In the genomic region with DNA sequence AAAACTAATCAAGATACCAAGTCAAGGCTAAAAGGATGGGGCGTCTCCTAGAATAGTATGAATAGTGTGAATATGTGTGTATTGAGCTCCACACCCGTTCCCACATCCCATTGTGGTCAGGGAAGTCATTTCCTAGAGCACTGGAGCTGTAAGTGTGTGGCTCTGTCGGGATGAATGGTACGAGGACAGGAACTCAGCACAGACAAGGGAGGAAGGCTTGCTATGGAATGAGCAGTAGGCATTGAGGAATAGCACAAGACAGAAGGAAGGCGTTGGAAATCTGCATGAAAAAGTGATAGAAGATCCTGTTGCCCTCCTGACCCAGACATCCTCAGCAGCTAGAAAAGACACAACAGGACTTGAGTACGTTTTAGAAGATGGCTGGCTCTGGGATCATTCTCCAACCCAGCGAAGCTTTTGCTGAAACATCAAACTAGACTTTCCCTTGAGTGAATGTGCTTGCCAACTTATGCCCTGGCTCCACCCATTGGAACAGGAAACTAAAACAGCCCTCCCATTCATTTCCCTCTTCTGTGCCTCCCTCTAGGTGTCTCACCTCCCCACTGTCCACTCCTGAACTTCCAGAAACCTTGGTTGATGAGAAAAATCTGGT, we compare ENCODE assay signal across 13 mouse cellular contexts. TPM values are rescaled to one million over a fixed set of nuclear protein-coding genes. Genes with fewer than 3 reads are reported as not detected.
DNase-seq lines count a peak whose midpoint lies in the region; ATAC-seq and TF ChIP-seq lines count a peak whose summit lies in the region.
"Had no signal": no experiment of that assay in that cellular context is flagged by ENCODE, and none has a peak within 500 bp of the region (broad histone marks: within the 10 kb centered on the region; RNA-seq: fewer than 3 reads in every experiment).

No protein-coding gene starts in this region.

- ATAC-seq in liver, embryonic 15.5 days (ENCODE audit: insufficient read depth), result no peak
- ATAC-seq in forebrain, embryonic 11.5 days (replicated peaks; ENCODE audit: low FRiP score), result no peak
- ATAC-seq: CD4-positive, CD25-positive, alpha-beta regulatory T cell, adult 4 months; forebrain, embryonic 15.5 days had no signal

- intact Hi-C loops in heart, postnatal 25 days (cut with DNase I), result loop anchor here (10.0 kb wide), 1 partner anchor 347 kb away; a partner anchor contains a TSS

- no peak overlapping the region for H3K4me3 ChIP-seq in liver, adult 2 months (ENCODE audit: insufficient read depth, low read depth, low read length)
- H3K4me3 ChIP-seq in E14TG2a.4 (replicated peaks; ENCODE audit: low read length), result 0 out of 2 replicates have a peak overlapping the region, but pooled peaks have one; percentile 17
- H3K4me3 ChIP-seq in liver, embryonic 15.5 days (replicated peaks), result no peak overlapping the region
- H3K4me3 ChIP-seq in forebrain, embryonic 11.5 days (ENCODE audit: low read depth, low read length), result no peak overlapping the region
- H3K4me3 ChIP-seq: forebrain, embryonic 15.5 days; limb, embryonic 13.5 days; neural tube, embryonic 13.5 days had no signal

- peaks cover 33% of the 10 kb centered on the region for H3K4me1 ChIP-seq in liver, adult 2 months (ENCODE audit: control insufficient read depth, insufficient read depth, low read length)
- H3K4me1 ChIP-seq in E14TG2a.4 (replicated peaks; ENCODE audit: low read depth, low read length), result peaks cover 66% of the 10 kb centered on the region
- H3K4me1 ChIP-seq in liver, embryonic 15.5 days (replicated peaks), result peaks cover 67% of the 10 kb centered on the region
- peaks cover 9% of the 10 kb centered on the region for H3K4me1 ChIP-seq in forebrain, embryonic 11.5 days (replicated peaks; ENCODE audit: control insufficient read depth, insufficient read depth, low read length)

- H3K4me2 ChIP-seq in liver, embryonic 15.5 days, result no peak overlapping the region; the same call in 1 of the 2 replicates
- no peak overlapping the region for H3K4me2 ChIP-seq in forebrain, embryonic 11.5 days (ENCODE audit: low read depth, low read length, severe bottlenecking)
- H3K4me2 ChIP-seq: forebrain, embryonic 15.5 days; heart, embryonic 11.5 days; neural tube, embryonic 13.5 days had no signal

- no peaks in the 10 kb centered on the region for H3K27me3 ChIP-seq in liver, adult 2 months (ENCODE audit: control insufficient read depth, insufficient read depth, low read length)
- H3K27me3 ChIP-seq in E14TG2a.4 (ENCODE audit: insufficient read depth, low read length), result no peaks in the 10 kb centered on the region
- no peaks in the 10 kb centered on the region for H3K27me3 ChIP-seq in liver, embryonic 15.5 days
- no peaks in the 10 kb centered on the region for H3K27me3 ChIP-seq in forebrain, embryonic 11.5 days (ENCODE audit: control insufficient read depth, insufficient read depth, low read length)
- H3K27me3 ChIP-seq: forebrain, embryonic 15.5 days; neural tube, embryonic 13.5 days had no signal

- WGBS in liver, adult 2 months, result 62% methylated on average over 7 of the region's 7 CpGs
- WGBS in liver, embryonic 15.5 days (ENCODE audit: insufficient replicate concordance), result 54% methylated on average over 7 of the region's 7 CpGs
- WGBS in forebrain, embryonic 11.5 days, result 78% methylated on average over 7 of the region's 7 CpGs

- TF ChIP-seq CTCF in liver, adult 2 months (IDR thresholded peaks at IDR 0.05; ENCODE audit: low read depth, low read length), result no peak
- TF ChIP-seq CTCF in E14TG2a.4 (conservative IDR thresholded peaks at IDR 0.05; ENCODE audit: low read length), result no peak

- peaks cover 2% of the 10 kb centered on the region; the same call in 1 of the 2 replicates for H3K79me2 ChIP-seq in liver, adult 2 months (ENCODE audit: control insufficient read depth, insufficient read depth, low read length)

- H3K36me3 ChIP-seq in liver, adult 2 months (ENCODE audit: control insufficient read depth, insufficient read depth, low read length), result no peaks in the 10 kb centered on the region
- H3K36me3 ChIP-seq in E14TG2a.4 (ENCODE audit: insufficient read depth, low read length), result peaks cover 45% of the 10 kb centered on the region
- H3K36me3 ChIP-seq in liver, embryonic 15.5 days (replicated peaks), result no peaks in the 10 kb centered on the region
- H3K36me3 ChIP-seq in forebrain, embryonic 11.5 days (ENCODE audit: control insufficient read depth, insufficient read depth, low read length), result no peaks in the 10 kb centered on the region
- H3K36me3 ChIP-seq: forebrain, embryonic 15.5 days; neural tube, embryonic 13.5 days had no signal

- TF ChIP-seq POLR2A in liver, adult 2 months (IDR thresholded peaks at IDR 0.05; ENCODE audit: extremely low read depth, insufficient read depth, low read length), result no peak

- peak overlapping the region; percentile 53 for H3K27ac ChIP-seq in liver, adult 2 months (replicated peaks; ENCODE audit: insufficient read depth, low read depth, low read length)
- peak overlapping the region; percentile 9 for H3K27ac ChIP-seq in liver, embryonic 15.5 days (replicated peaks)
- no peak overlapping the region for H3K27ac ChIP-seq in forebrain, embryonic 11.5 days (ENCODE audit: low read depth, low read length)
- H3K27ac ChIP-seq: forebrain, embryonic 15.5 days; limb, embryonic 13.5 days; neural tube, embryonic 13.5 days had no signal

- peak; percentile 91 for DNase-seq in heart, adult 11 months
- no peak for DNase-seq in heart, postnatal 25 days (ENCODE audit: low spot score)
- DNase-seq in liver, adult 2 months (ENCODE audit: extremely low read depth, low read depth, low spot score), result no peak
- no peak for DNase-seq in liver
- DNase-seq in forebrain, embryonic 11.5 days (ENCODE audit: low spot score), result no peak
- DNase-seq: adrenal gland, adult 2 months had no signal

- no peak overlapping the region for H3K9ac ChIP-seq in liver, adult 2 months (ENCODE audit: low read depth, low read length)
- 0 out of 2 replicates have a peak overlapping the region, but pooled peaks have one; percentile 4 for H3K9ac ChIP-seq in liver, embryonic 15.5 days
- no peak overlapping the region for H3K9ac ChIP-seq in forebrain, embryonic 11.5 days (ENCODE audit: low read length)
- H3K9ac ChIP-seq: forebrain, embryonic 15.5 days; limb, embryonic 13.5 days; neural tube, embryonic 13.5 days had no signal

- H3K9me3 ChIP-seq in E14TG2a.4 (ENCODE audit: low read length), result no peaks in the 10 kb centered on the region
- H3K9me3 ChIP-seq in liver, embryonic 15.5 days (replicated peaks), result no peaks in the 10 kb centered on the region
- no peaks in the 10 kb centered on the region for H3K9me3 ChIP-seq in forebrain, embryonic 11.5 days (ENCODE audit: control insufficient read depth, low read length)
- H3K9me3 ChIP-seq: forebrain, embryonic 15.5 days; limb, embryonic 13.5 days; neural tube, embryonic 13.5 days had no signal

RNA-seq across cellular contexts. Expression of a gene that starts 2.8 kb away (rescaled TPM):
- 10 to 100 TPM in 1 of 2 experiments, 1 to 10 TPM in 1; 9.8 to 10.6 TPM for total RNA-seq in heart, postnatal 25 days (2021)
- 1.0 and 1.1 TPM in 2 replicates for total RNA-seq in liver, adult 2 months (2014; rRNA removed)
- polyA plus RNA-seq in liver, adult 2 months (2012; rRNA removed), result 4.1 and 4.7 TPM in 2 replicates
- polyA plus RNA-seq in liver, embryonic 15.5 days (2015; fragmentation: Nextera tagmentation; extraction: Ambion mirVana), result 1.4 and 1.5 TPM in 2 replicates
- polyA plus RNA-seq in forebrain, embryonic 11.5 days (2014; fragmentation: Nextera tagmentation; extraction: Ambion mirVana), result 5.8 and 6.0 TPM in 2 replicates

RNA-seq across cellular contexts. Expression of a gene that starts 57.3 kb away (rescaled TPM):
- 10 to 100 TPM; 14.0 to 15.1 TPM for total RNA-seq in heart, postnatal 25 days (2021)
- total RNA-seq in liver, adult 2 months (2014; rRNA removed), result 4.5 and 5.1 TPM in 2 replicates
- 2.7 and 3.4 TPM in 2 replicates for polyA plus RNA-seq in liver, adult 2 months (2012; rRNA removed)
- polyA plus RNA-seq in liver, embryonic 15.5 days (2015; fragmentation: Nextera tagmentation; extraction: Ambion mirVana), result 18.4 and 19.5 TPM in 2 replicates
- polyA plus RNA-seq in forebrain, embryonic 11.5 days (2014; fragmentation: Nextera tagmentation; extraction: Ambion mirVana), result 53.3 and 57.0 TPM in 2 replicates
